Mouse (Mus musculus) kidney, embryonic 16.5 days (tissue): Measurements from ENCODE around the gene Grem1. TPM values are rescaled to one million over a fixed set of nuclear protein-coding genes. Genes with fewer than 3 reads are reported as not detected.

Source experiments
- ATAC-seq: fragments of 200-750 bp; cut with Nextera tagmentation; 2 replicates; pipeline ENCODE4 v1.8.0; 2017; ENCODE audit warnings: moderate TSS enrichment; ENCODE audit not compliant: low FRiP score, low TSS enrichment
- H3K27ac ChIP-seq: fragments of 300-500 bp; sonication (generic); 2 replicates; pipeline ENCODE4 v1.5.1; 2014; ENCODE audit warnings: low read length
- H3K27me3 ChIP-seq: fragments of 300-500 bp; sonication (generic); 2 replicates; pipeline ENCODE4 v1.6.1; 2014; ENCODE audit warnings: low read length, control low read depth, mixed read lengths; ENCODE audit not compliant: insufficient read depth
- H3K36me3 ChIP-seq: fragments of 300-500 bp; sonication (generic); 2 replicates; pipeline ENCODE4 v1.6.1; 2014; ENCODE audit warnings: low read length, control low read depth, mixed read lengths; ENCODE audit not compliant: insufficient read depth
- H3K4me1 ChIP-seq: fragments of 300-500 bp; sonication (generic); 2 replicates; pipeline ENCODE4 v1.6.1; 2014; ENCODE audit warnings: low read length, control low read depth, mixed read lengths; ENCODE audit not compliant: insufficient read depth
- H3K4me2 ChIP-seq: fragments of 300-500 bp; sonication (generic); replicated peaks from 2 replicates; pipeline ENCODE4 v1.6.1; 2014; ENCODE audit warnings: low read depth, low read length
- H3K4me3 ChIP-seq: fragments of 300-500 bp; sonication (generic); 2 replicates; pipeline ENCODE4 v1.5.1; 2014; ENCODE audit warnings: mild to moderate bottlenecking, low read length
- H3K9ac ChIP-seq: fragments of 300-500 bp; sonication (generic); replicated peaks from 2 replicates; pipeline ENCODE4 v1.6.1; 2014; ENCODE audit warnings: low read length
- H3K9me3 ChIP-seq: fragments of 300-500 bp; sonication (generic); 2 replicates; pipeline ENCODE4 v1.6.1; 2016; ENCODE audit warnings: low read length, control low read depth
- WGBS: fragments of 180-500 bp; shearing (Covaris S2); extraction: QIAGEN DNeasy Blood & Tissue Kit; methylation state at CpG from one replicate; pipeline ENCODE4 v1.1.7; 2014; 5-methylcytosine and 5-hydroxymethylcytosine counted together
- polyA plus RNA-seq: library from polyadenylated mRNA; unstranded; fragments of >200 nt; fragmentation: Nextera tagmentation; extraction: Ambion mirVana; gene quantifications from 2 replicates; pipeline ENCODE4 v1.2.1, GENCODE M21; 2015

The Grem1 gene
- polyA plus RNA-seq, 1 experiment from 2014 or later: 0.17 TPM

DNA sequence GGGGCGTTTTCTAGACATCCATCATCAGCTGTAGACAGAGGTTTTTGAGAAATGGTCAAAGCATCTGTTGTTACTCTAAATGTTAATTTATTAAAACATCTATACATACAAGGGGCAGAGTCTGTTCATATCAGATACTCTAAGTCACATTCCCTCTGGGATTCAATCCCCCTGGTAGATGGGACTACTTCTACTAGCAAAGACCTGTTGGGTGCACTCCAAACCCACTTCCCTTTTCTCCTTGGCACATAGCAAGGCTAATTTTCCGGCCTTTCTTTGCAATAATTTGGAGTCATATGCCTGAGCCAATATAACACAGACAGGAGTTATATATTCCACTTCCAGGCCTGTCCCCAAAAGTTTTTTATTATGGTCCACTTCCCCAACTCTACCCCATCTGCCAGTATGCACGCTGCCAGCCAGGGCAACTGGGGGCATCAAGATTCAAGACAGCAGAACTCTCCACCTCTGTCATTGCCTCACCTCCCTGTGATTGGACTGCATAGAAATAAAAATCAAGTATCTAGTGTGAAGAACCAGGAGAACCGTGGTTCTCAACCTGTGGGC lies 30.5 kb upstream of the Grem1 start:
- Histone ChIP-seq H3K4me1 (no peaks in the 10 kb centered on the region), H3K9me3 (no peaks in the 10 kb centered on the region), H3K27me3 (no peaks in the 10 kb centered on the region), H3K36me3 (no peaks in the 10 kb centered on the region), H3K4me2 (no peak overlapping the region), H3K4me3 (no peak overlapping the region), H3K27ac (no peak overlapping the region), H3K9ac (no peak overlapping the region)
- 89% methylated on average over 4 of the region's 4 CpGs for WGBS
- ATAC-seq: no peak

DNA sequence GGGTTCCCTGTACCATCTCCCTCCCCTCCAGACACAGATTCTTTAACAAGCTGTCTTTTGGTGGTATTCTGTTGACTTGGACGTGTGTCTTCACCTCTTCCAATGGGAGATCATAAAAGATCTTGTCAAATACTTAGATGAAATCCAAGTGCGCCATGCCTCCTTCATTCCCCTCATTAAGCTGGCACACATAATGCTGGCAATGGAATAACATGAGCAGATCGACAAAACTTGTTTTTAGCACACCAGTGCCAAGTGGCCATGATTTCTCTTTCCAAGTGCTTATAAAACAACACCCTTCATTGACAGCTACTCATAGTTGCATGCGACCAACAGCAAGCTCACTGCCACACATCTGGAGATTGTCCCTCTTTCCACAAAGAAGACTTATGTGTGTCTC lies 29.4 kb upstream of the Grem1 start:
- Histone ChIP-seq H3K9me3 (no peaks in the 10 kb centered on the region), H3K4me2 (no peak overlapping the region), H3K27ac (no peak overlapping the region), H3K9ac (no peak overlapping the region), H3K4me1 (no peaks in the 10 kb centered on the region), H3K27me3 (no peaks in the 10 kb centered on the region), H3K4me3 (no peak overlapping the region), H3K36me3 (no peaks in the 10 kb centered on the region)
- no peak for ATAC-seq
- WGBS: 84% methylated on average over 4 of the region's 4 CpGs

DNA sequence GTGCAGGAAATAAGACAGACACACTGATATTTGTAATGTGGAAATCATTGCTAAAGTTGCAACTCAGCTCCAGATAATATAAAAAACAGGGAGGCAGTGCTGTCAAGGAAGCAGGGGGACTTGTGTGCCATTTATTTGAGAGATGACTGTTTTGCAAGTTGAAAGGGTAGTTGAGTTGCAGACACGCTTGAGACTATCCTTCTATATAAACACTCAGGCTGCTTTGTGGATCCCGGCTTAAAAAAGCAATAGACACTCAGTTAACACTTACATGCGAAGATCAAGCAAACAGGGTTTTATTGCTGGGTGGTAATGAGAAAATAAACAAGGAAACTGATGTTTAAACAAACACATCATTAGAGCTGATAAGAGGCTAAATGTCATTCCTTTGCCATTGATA lies 26.4 kb upstream of the Grem1 start:
- Histone ChIP-seq H3K4me2 (no peak overlapping the region), H3K4me1 (no peaks in the 10 kb centered on the region), H3K27ac (no peak overlapping the region), H3K4me3 (no peak overlapping the region), H3K36me3 (no peaks in the 10 kb centered on the region), H3K9ac (no peak overlapping the region), H3K27me3 (no peaks in the 10 kb centered on the region), H3K9me3 (no peaks in the 10 kb centered on the region)
- WGBS: 14% methylated on average over 3 of the region's 3 CpGs
- no peak for ATAC-seq

DNA sequence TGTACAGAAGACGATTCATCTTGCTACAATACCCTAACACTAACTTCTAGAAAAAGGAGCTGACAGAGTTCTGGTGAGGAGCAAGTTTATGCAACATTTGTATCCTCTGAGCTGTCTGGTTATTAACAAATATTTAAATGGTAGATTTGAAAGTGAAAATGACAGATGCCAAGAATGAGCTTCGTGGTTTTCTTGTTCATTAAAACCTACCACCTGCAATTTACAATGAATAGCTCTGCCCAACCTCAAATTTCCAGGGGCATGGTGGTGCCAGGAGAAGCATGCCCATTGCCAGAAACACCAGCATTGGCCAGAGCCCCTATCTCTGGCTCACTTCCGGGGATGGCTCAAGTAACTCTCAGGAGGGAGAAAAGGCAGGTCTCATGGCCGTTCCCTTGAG lies 23.1 kb upstream of the Grem1 start:
- 78% methylated on average over 4 of the region's 4 CpGs for WGBS
- no peak overlapping the region for H3K9ac ChIP-seq
- no peak for ATAC-seq
- no peaks in the 10 kb centered on the region for H3K4me1 ChIP-seq
- H3K4me2 ChIP-seq: no peak overlapping the region
- no peak overlapping the region for H3K27ac ChIP-seq
- no peaks in the 10 kb centered on the region for H3K36me3 ChIP-seq
- no peaks in the 10 kb centered on the region for H3K9me3 ChIP-seq
- H3K4me3 ChIP-seq: no peak overlapping the region
- H3K27me3 ChIP-seq: no peaks in the 10 kb centered on the region

DNA sequence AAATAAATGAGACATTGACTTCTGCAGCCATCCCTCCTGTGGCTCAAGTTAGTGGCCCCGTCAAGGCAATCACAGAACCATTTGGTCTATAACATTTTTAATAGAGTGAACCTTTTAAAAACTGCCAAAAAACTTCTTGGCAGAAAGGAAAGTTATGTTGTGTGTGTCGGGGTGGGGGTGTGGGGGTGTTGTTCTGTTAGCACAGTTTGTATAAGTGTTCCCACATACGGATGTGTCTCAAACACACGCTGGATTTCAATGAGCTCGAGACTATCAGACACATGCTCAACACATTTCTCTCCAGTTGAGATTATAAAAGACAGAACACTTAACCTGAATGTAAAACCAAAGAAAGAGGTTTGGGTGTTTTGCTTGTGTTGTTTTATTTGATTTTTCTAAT lies 22.7 kb upstream of the Grem1 start:
- 82% methylated on average over 5 of the region's 5 CpGs for WGBS
- Histone ChIP-seq H3K27ac (no peak overlapping the region), H3K27me3 (no peaks in the 10 kb centered on the region), H3K4me3 (no peak overlapping the region), H3K4me1 (no peaks in the 10 kb centered on the region), H3K36me3 (no peaks in the 10 kb centered on the region), H3K9ac (no peak overlapping the region), H3K4me2 (no peak overlapping the region), H3K9me3 (no peaks in the 10 kb centered on the region)
- ATAC-seq: no peak

DNA sequence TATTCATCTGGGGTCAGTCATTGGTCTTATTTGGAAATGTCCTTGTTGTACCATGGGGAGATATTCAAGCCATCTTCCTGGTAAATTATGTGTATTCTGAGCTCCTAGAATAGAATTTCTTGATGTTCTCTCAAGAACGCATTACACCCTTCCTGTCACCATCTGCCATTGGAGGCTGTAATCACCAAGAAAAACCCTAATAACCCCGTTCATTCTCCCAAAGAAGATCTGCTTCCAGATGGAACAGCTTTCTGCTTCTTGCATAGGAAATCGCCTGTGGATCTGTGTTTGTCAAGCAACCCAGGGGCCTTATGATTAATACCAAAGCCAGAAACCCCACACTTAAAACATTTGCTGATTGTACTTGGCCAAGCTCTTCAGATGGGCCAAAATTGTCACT lies 20.9 kb upstream of the Grem1 start:
- Histone ChIP-seq H3K9ac (no peak overlapping the region), H3K4me3 (no peak overlapping the region), H3K4me1 (no peaks in the 10 kb centered on the region), H3K36me3 (no peaks in the 10 kb centered on the region), H3K4me2 (no peak overlapping the region), H3K27me3 (no peaks in the 10 kb centered on the region), H3K9me3 (no peaks in the 10 kb centered on the region), H3K27ac (no peak overlapping the region)
- ATAC-seq: no peak
- 84% methylated on average over 3 of the region's 3 CpGs for WGBS

DNA sequence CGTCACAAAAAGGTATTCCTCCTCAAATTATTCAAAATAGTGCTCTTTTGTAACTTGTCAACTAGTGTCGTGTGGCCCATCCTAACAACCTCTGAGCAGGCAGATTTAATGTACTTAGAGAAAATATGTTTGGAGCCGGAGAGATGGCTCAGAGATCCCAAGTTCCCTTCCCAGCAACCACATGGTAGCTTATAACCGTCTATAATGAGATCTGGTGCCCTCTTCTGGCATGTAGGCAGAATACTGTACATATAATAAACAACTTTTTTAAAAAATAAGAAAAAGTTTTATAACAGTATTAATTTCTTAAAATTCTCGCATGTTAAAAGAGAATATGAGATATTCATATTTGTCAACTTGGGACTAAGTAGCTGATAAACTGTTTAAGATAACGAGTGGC lies 19.6 kb upstream of the Grem1 start:
- H3K4me3 ChIP-seq: no peak overlapping the region
- no peaks in the 10 kb centered on the region for H3K36me3 ChIP-seq
- H3K27me3 ChIP-seq: no peaks in the 10 kb centered on the region
- no peak overlapping the region for H3K4me2 ChIP-seq
- H3K9me3 ChIP-seq: no peaks in the 10 kb centered on the region
- WGBS: 75% methylated on average over 6 of the region's 6 CpGs
- no peak overlapping the region for H3K27ac ChIP-seq
- no peaks in the 10 kb centered on the region for H3K4me1 ChIP-seq
- ATAC-seq: no peak
- H3K9ac ChIP-seq: no peak overlapping the region

DNA sequence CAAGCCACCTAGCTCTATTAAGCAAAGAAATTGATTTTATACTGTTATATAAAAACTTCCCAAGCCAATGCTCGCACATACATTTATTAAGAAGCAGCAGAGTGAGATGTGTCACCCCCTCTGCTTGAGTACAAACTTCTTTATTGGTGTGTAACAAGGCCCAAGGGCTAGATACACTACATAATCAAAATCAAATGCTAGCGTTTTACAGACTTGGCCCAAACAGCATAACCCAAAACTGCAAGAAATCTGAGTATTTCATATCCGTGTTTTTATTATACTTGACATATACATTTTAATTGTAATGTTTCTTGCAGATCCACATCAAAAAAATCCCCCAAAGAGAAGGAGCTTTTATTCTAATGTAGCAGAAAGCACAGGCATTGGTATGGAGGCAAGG lies 17.9 kb upstream of the Grem1 start:
- H3K4me2 ChIP-seq: no peak overlapping the region
- H3K27me3 ChIP-seq: no peaks in the 10 kb centered on the region
- no peak for ATAC-seq
- H3K27ac ChIP-seq: no peak overlapping the region
- H3K36me3 ChIP-seq: no peaks in the 10 kb centered on the region
- H3K9ac ChIP-seq: no peak overlapping the region
- H3K4me3 ChIP-seq: no peak overlapping the region
- H3K9me3 ChIP-seq: no peaks in the 10 kb centered on the region
- no peaks in the 10 kb centered on the region for H3K4me1 ChIP-seq
- 88% methylated on average over 3 of the region's 3 CpGs for WGBS

DNA sequence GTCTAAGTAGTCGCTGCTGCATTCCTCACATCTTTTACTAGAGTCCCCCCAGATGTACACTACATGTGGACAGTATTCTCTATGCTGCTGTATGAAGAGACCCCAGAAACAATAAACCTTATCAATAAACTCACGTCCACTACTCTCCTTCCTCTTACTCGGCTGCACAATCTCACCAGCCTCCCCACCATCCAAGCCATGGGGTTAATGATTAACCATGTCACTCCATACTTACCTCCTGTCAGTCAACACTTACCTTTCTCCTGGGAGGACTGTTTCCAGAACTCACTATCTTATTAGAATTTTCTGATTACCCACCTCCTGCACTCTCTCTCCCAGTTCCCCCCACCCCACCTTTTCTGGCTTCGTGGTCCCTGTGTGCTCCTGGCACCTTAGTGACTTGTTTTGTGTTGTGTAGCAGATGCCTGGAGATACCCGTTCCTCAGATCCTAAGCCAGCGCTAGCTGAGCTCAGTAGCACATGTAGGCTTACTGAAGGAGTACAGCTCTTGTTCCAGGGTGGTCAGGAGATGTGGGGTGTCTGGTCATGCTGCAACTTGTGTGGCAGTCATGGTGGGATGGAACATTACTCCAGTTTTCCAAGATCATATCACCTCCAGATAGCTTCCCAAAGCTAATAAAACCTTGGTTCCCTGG lies 15.8 kb upstream of the Grem1 start:
- Histone ChIP-seq H3K9ac (no peak overlapping the region), H3K36me3 (no peaks in the 10 kb centered on the region), H3K4me3 (no peak overlapping the region), H3K27me3 (no peaks in the 10 kb centered on the region), H3K4me1 (no peaks in the 10 kb centered on the region), H3K9me3 (no peaks in the 10 kb centered on the region), H3K4me2 (no peak overlapping the region), H3K27ac (no peak overlapping the region)
- WGBS: 74% methylated on average over 6 of the region's 6 CpGs
- no peak; the same call in 1 of the 2 replicates for ATAC-seq

DNA sequence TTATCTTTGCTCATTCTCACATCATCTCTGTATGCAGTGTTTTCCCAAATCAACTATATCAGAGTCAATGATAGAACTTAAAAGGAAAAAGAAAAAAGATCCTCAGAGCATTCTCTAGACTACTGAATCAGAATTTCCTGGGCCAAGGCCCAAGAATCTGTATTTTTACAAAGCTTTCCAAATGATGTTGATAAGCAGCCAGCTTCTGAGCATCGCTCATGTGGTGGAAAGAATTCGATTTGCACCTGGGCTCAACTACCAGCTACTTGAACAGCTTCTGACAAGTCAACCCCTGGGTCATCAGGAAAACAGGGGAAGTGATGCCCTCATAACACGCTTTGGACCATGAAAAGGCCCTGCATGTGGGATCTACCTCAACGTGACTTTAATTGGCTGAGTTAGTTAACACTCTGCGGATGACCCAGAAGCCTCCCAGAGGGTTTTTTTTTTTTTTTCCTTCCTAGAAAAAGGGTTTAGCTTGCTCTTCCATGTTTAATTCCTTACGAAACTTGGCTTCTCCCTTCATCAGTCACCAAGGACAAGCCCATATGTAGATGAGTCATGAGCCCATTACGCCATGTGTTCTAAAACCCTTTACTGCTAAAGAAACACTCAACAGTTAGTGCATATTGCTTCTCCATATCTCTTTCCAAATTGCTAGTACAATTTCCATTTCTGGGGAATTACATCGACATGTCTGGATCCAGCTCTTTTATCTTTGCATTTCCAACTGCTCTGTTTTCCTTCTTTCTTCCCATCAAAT lies 10.3 kb upstream of the Grem1 start:
- Histone ChIP-seq H3K27me3 (no peaks in the 10 kb centered on the region), H3K4me1 (no peaks in the 10 kb centered on the region), H3K9ac (no peak overlapping the region), H3K27ac (no peak overlapping the region), H3K36me3 (no peaks in the 10 kb centered on the region), H3K9me3 (no peaks in the 10 kb centered on the region), H3K4me2 (no peak overlapping the region), H3K4me3 (no peak overlapping the region)
- 87% methylated on average over 8 of the region's 8 CpGs for WGBS
- no peak for ATAC-seq
